Mouse (Mus musculus) spleen, adult 12 weeks (tissue): Measurements from ENCODE around the gene Ablim1.

Experiments used
- DNase-seq: peaks from one replicate; pipeline ENCODE4 v3.0.0; 2022; ENCODE audit warnings: low spot score

Ablim1 gene

DNA sequence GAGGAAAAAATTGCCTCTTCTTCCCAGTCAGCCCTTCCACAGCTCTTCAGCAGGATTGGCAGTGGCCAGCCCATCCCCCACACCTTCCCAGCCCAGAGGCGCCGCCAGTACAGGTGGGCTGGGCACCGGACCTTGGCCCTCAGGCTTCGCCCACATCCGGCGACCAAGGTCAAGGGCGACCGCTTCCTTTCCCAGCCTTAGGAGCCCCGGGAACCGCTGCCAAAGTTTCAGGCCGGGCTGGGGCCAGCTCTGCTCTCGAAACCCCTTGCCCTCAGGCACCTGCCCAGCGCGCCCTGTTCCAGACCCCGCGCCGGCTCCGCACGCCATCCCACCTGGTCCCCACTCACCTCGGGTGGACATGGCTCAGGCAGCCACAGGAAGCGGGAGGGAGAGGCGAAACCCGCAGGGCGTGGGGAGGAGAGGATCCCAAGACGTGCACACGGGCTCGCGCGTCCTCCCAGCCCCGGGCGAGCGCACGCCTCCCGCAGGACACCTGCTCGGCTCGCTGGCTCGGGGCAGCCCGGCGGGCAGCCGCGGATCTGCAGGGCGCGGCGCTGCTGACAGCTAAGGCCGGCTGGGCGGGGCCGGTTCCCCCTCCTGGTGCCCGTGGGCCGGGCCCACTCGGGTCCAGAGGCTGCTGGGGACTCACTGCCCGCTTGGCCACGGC, at the start of gene Ablim1:
Gene Ablim1 (minus strand): TSS at position 574 of the 667 bp plus-strand sequence.
- DNase-seq, result no peak

GRCm38 (mm10) chr19:57363538-57363937, 48.8 kb upstream of the Ablim1 start:
- DNase-seq, result no peak

DNA sequence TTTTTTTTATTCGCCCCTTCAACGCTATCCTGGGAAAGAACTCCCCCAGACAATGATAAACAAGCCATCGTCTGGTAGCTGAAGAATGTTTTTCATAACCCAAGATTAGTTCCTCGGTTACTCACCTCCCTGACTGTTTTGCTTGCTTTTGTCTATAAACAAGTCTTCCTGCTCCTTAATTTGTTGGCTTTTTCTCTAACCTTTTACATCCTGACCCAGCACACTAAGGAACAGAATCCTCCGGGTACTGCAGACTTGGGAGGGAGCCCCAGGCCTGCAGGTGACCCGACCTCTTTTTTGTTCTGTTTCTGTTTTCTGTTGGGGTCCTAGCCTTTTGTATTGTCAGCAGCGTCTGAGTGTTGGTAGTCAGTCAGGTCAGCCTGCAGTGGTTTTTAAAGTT, 48.4 kb upstream of the Ablim1 start:
- DNase-seq, result no peak

GRCm38 (mm10) chr19:57362586-57362985, 47.9 kb upstream of the Ablim1 start:
- DNase-seq, result no peak

GRCm38 (mm10) chr19:57361939-57362307, 47.2 kb upstream of the Ablim1 start:
- no peak for DNase-seq

GRCm38 (mm10) chr19:57361131-57361938, 46.6 kb upstream of the Ablim1 start:
- DNase-seq, result peak; percentile 58

GRCm38 (mm10) chr19:57360341-57361130, 45.8 kb upstream of the Ablim1 start, which contains the start of gene Fam160b1:
Gene Fam160b1, plus strand, starts transcription at chr19:57360680.
- peak; percentile 92 for DNase-seq

DNA sequence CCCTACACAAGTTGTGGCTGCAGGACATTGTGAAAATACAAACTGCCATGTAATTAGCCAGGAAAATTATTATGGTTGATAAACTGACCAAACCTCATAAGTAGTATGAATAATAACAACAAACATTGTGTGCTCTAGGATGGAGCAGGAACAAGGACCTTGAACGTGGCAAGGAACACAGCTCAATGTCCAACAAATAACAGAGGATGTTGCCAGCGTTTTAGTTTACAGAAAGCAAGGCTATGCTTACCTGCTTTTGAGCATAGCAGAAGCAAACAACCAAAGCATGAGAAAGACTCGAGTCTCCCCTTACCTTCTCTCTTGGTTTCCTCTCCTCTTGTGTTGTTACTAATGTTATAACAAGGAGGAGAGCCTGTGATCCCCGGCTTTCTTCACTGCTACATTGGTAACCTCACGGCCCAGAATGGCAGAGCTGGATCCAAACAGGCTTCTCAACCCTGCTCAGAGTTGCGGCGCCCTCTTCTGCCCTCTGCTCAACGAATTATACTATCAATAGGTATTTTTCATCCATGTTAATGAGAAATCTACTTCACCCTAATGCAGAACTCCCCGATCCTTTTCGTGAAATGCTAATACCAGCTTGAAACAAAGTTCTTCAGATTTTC, 45.1 kb upstream of the Ablim1 start:
- peak; percentile 36 for DNase-seq

GRCm38 (mm10) chr19:57358836-57359598, 44.3 kb upstream of the Ablim1 start:
- no peak for DNase-seq

DNA sequence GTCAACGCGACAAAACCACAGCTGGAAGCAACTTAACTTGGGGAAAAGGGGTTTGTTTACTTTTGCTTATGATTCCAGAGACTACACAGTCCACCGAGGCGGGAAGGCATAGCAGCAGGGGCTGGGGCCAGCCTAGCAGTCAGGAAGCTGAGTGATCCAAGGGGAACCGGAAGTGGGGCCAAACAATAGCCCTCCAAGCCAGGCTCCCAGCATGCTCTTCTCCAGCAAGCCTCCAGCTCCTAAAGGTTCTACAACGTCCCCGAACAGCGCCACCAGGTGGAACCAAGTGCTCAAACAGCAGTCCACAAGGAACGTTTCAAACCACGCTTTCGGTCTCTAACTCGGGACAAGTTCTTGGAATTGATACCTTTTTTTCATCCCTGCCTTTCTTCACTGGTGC, 43.6 kb upstream of the Ablim1 start:
- DNase-seq, result peak; percentile 68

- DNase-seq, result no peak
Observed at GRCm38 (mm10) chr19:57357811-57358210, 43.1 kb upstream of the Ablim1 start.

DNA sequence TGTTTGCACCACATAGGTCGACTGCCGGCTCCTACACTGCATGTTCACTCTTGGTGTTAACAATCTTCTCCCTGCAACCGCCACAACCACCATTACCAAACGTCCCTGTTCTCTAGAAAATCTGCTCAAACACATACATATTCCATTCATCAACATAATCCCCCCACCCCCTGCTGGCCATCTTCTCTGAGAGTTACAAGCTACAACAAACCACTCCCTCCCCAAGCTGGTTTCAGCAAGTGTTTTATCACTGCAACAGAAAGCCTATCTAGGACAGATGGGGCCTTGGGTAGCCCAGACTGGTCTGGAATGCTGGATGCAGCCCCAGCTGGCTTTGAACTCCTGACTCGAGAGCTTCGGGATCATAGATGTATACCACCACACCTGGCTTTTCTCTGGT, 42.5 kb upstream of the Ablim1 start:
- no peak for DNase-seq

- no peak for DNase-seq
Observed at GRCm38 (mm10) chr19:57356273-57356672, 41.6 kb upstream of the Ablim1 start.

DNA sequence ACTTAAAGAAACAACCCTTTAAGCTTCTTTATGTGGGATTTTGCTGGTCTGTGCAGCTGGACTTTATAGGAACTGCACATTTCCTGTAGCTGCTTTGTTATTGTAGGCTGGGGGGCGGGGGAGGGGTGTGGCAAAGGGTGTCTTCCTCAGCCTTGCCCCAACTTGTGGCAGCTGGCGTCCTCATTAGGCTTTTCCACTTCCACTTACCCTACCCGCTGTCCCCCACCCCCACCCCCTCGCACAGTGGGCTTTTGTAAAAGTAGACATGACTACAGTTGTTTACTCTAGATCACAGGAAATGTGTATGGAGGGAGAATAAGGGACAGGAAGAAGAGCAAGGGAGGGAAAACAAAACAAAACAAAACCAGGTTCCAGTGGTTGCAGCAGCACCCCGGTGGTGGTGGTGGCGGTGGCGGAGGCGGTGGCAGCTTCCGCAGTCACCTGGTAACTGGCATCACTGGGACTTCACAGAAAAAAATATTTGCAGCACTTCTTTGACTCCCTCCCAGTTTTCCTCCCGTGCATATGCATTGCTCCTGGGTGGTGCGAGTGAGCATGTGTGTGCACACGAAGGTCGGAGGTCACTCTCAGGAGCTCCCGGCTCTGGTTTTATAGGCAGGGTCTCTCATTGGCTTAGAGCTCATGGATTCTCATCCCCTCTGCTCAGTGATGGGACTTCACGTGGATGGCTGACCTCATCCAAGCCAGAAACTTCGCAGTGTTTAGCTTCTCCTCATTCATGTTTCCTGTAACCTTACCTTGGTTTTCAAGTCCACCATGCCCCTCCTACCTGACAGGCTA, 40.9 kb upstream of the Ablim1 start:
- peak; percentile 28 for DNase-seq

GRCm38 (mm10) chr19:57354715-57355114, 40.0 kb upstream of the Ablim1 start:
- DNase-seq, result no peak

DNA sequence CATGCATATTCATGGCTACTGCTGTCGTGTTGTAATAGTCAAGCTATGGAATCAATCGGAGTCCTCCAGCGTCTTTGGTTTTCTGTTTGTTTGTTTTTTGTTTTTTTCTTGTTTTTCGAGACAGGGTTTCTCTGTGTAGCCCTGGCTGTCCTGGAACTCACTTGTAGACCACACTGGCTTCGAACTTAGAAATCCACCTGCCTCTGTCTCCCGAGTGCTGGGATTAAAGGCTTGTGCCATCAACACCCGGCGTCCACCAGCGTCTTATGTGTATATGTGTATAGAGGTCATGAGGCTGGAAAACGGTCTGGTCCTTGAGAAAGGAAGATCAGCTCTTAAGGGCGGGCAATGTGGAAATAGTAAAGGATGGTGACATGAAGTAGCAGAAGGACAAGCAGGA, 39.3 kb upstream of the Ablim1 start:
- no peak for DNase-seq

- DNase-seq, result no peak
Observed at GRCm38 (mm10) chr19:57353228-57353627, 38.5 kb upstream of the Ablim1 start.

DNA sequence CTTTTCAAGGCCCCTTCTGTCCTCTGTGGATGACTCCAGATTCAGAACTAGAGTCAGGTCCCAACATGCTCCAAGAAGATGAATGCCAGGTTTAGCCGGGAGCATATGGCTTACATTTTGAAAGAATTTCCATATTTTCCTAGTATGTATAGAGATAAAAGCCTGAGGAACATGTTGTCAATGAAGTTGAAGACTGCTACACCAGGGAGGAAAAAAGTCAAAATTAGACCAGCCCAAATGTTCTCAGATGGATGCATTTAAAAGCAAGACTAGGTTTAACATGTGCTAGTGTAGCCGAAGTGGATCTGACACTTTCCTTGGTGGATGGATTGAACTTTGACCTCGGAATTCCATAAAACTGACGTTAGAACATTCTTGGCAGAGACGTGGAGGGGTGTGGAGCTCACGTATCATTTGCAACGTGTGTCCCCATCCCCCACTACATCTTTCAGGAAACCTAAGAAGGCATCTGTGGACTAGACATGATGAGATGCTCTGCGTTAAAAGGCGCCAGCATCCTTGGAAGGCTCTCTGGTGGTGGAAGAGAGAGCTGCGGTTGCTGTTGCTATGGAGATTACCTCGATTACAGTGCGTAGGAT, 37.7 kb upstream of the Ablim1 start:
- no peak for DNase-seq

DNA sequence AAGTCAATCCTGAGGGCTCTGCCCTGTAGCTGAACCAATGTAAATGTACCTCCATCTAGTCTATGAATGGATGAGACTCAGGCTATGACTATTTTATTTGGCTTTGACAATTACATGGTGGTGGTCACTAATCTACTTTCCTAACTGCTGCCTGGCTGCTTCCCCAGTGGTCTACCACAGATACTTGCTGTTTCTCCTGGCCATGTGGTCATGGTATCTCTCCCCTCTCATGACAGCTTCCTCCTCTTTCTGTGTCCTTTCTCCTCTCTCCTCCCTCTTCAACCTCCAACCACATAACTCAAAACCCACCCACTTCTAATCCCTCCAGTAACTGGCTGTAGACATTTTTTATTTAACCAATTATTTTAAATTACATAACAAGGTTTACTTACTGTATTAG, 34.4 kb upstream of the Ablim1 start:
- DNase-seq, result no peak

DNA sequence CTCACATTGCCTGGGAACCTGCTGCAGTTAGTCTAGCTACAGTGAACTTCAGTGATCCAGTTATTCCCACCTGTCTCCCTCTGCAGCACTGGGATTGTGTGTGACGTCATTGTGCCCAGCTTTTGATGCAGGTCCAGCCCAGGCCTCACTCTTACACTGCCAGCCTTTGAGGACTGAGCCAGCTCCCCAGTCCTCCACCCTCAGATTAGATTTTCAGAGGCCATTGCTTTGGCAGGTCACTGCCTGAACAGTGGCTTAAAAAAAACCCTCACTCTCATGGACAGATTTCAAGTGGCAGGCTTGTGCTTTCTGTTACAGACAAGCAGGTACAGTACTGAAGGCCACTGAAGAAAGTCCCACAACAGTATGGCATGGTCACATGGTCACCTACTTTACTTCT, 30.0 kb upstream of the Ablim1 start:
- DNase-seq, result no peak
